Mouse (Mus musculus): ENCODE measurements around the gene Osbpl5.
A peak's percentile ranks its signal among the peaks of the same experiment; 100 is the strongest.

Gene Osbpl5

DNA sequence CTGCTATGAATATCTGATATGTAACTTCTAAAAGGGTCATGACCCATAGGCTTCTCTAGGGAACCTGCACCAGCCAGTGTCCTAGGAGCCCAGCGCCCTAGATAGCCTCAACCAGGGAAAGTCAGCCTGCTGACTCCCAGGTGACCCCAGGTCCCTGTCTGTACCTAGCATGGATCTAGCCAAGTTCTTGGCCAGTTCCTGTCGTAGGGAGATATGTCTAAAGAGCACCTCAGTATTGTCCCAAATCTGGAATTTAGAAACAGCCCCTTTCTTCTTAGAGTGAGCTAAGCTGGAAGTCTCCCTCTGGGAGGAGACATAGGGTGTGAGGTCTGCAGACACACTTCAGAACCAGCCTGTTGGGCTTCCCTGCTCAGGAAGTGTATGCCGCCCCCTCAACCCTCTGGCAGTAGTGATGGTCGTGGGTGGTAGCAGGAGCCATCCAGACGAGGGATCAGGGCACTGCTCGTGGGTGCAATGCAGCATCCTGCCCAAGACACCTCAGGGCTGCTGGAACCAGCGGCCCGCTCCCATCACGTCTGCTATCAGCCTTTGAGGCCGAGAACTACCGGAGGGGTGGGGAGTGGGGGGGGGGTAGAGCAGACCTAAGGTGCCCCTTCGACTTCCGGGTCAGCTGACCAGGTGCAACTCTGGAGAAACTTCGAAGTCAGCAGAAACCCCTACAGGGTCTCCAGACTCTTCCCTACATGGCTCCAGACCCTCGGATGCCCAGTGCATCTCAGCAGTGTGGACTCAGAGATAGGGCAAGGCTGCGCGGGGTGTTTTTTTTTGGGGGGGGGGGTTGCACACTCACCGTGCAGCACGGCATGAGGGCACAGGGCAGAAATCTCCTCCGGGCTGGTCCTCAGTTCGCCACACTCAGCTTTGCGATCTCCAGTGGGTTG is at the start of gene Osbpl5:
TSS of gene Osbpl5 (minus strand) at position 861 of the 902 bp plus-strand sequence.
- DNase-seq = no peak

GRCm38 (mm10) chr7:143805199-143805624 is 48.4 kb upstream of the Osbpl5 start:
- no peak for DNase-seq

GRCm38 (mm10) chr7:143801195-143802065 is 44.6 kb upstream of the Osbpl5 start:
- DNase-seq = no peak

- no peak for DNase-seq
Measured at GRCm38 (mm10) chr7:143800770-143801169, 44.0 kb upstream of the Osbpl5 start.

DNA sequence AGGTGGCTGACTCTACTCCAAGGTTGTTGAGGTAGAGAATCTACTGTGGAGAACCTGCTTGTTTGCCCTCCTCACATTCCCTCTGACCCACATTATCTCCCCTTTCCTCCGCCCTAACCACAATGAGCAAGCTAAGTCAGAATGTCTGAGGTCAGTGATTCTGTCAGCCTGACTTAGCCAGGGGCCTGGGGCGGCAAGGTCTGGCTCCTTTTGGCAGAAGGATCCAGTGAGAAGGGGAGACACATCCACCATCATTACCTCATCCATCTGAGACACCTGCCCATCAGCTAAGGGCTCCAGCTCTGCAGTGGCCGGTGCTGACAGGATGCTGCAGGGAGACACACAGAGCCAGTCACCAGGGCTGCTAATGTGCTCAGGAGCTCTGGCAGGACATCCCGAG is 42.0 kb upstream of the Osbpl5 start:
- no peak for DNase-seq

- DNase-seq = peak; percentile 30 to 40
Measured at GRCm38 (mm10) chr7:143793121-143793520, 36.3 kb upstream of the Osbpl5 start.

DNA sequence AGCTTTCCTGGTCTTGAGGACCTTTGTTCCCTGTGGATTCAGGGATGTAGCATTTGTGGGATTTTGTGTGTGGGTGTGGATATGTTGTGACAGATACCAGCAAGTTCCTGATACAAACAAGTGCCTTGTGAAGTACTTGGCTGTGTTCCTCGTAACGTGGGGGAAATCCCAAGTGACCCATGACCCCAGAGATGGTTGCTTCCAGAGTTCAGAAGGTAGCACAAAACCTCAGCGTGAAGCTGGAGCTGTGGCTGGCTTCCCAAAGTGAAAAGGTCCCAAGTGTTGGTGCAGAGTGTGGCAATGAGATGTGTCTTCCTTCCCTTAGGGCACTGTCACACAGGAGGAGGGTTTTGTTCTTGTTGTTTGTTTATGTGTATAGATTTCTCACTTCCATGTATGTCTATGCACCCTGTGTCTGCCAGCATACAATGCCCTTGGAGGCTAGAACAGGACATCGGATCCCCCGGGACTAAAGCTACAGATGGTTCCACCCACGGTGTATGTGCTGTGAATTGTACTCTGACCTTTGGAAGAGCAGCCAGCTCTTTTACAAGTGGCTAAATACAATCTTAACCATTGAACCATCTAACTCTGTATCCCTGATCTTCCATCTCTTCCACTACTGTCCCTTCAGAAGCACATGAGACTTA is 35.7 kb upstream of the Osbpl5 start:
- DNase-seq = no peak

- DNase-seq = peak; percentile 58 to 64
Measured at GRCm38 (mm10) chr7:143783996-143784829, 27.4 kb upstream of the Osbpl5 start, which contains the start of gene Mrgpre. Gene Mrgpre, minus strand, starts transcription at chr7:143784500.

DNA sequence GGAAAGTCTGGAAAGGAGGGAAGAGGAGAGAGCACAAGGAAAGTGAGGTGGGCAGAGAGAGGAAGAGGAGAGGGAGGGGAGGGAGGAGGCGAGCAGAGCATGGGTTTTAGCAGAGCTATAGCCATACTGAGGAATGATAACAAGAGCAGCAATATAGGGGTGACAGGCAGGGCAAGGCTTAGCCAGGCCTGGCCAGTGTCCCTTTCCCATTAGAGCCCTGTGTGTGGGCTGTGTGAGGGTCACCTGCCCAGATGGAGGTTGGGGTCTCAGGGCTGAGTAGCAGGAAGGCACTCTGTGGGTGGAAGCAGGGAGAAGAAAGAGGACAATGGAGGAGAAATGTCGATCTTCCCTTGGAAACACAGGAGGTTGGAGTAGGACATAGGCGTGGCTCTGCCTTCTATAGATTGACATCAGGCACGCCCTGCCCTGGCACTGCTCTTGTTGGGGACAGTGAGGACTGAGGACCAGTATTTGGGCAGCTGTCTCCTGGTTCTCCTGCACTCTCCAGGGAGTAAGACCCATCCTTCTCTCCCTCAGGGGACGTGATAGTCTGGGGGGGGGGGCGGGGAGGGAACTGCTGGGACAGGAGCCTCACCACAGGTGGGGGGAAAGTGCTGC is 26.7 kb upstream of the Osbpl5 start:
- DNase-seq = no peak

DNA sequence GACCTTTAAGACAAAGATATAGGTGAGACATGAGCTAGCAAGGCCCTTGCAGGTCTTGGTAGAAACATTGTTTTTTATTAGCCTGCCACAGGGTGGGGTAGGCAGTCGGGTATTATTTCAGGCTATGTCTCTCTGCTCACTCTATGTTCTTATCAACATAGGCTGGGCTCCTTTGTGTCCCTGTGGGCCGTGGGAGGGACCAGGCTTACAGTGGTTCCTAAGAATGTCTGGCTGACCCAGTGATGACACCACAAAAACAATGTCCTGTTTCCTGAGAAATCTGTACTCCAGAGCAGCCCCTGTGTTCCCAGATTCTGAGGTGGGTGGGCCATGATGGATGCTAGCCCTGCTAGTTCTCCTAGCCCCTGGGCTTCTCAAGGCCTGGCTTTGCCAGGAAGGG is 20.6 kb upstream of the Osbpl5 start:
- no peak for DNase-seq

DNA sequence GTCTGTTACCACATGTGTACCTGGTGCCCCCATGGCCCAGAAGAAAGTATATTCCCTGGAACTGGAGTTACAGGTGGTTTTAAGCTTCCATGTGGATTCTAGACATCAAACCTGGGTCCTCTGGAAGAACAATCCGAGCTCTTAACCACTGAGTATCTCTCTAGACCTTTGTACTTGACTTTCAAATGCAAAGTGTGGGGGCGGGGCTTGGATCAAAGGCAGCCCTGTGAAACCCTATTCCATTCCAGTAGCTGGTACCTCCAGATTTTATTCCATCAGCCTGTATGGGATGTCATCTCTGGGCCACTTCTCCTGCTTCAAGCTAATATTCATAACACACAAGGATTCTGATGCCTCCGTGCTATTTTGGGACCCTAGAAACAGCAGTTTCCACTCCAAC is 19.4 kb upstream of the Osbpl5 start:
- no peak for DNase-seq

DNA sequence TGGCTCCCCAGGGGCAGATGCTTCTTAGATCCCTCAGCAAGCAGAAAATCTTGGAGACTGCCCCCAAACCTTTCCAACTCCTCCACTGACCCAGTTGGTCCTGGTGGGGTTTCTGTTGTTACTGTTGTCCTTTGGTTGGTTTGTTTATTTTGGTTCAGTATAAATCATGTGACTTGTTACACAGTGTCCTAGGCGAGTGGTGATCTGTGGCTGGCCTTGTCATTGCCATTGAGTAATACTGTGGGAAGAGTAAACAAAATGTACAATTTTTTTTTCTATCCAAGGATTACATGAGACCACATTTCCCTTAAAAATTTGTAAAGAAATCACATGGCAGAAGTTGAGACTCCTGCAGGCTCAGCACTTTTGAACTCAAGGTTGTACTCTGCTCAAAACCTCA is 12.7 kb upstream of the Osbpl5 start:
- DNase-seq = no peak

DNA sequence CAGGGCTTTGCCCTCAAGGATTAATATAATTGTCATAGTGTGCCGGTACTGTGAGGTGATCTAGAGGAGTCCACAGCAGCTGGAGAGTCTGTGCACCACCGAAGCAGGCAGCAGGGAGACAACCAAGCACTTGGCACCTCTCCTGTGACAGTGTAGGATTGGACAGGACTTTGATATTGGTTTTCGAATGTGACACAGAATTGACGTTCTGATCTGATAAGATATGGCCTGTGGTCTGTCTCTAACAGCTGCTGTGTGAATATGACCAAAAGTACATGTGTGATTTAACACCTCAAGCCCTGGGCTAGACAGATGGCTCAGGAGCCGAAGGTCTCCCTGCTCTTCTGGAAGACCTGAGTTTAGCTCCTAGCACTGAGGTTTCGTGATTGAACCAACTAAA is 11.5 kb upstream of the Osbpl5 start:
- no peak for DNase-seq

GRCm38 (mm10) chr7:143766893-143767292 is 10.1 kb upstream of the Osbpl5 start, which contains the start of gene Mrgprg:
Gene Mrgprg, minus strand, starts transcription at chr7:143766993.
- no peak for DNase-seq

- no peak for DNase-seq
Measured at GRCm38 (mm10) chr7:143764876-143765530, 8.2 kb upstream of the Osbpl5 start.

GRCm38 (mm10) chr7:143763794-143764193 is 7.0 kb upstream of the Osbpl5 start:
- DNase-seq = no peak

DNA sequence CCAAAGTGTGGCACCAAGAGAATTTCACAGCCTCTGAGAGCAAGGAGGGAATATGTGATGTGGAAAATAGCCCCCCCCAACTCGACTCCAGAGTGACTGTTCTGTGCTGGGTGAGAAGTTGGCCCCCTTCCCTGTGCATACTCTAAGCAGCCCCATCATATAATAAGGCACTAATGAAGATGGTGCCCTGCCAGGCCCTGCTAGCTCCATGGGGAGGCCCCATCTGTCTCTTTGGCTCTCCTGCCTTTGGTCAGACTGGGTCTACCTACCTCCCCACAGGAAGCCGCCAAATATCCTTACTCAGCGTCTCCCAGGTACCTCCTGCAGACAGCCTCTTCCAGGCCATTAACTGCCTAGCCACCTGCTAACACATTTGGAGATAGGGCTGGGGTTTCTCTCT is 2.2 kb upstream of the Osbpl5 start:
- DNase-seq = no peak

- no peak for DNase-seq
Measured at GRCm38 (mm10) chr7:143757696-143758095, 911 bp upstream of the Osbpl5 start.

DNA sequence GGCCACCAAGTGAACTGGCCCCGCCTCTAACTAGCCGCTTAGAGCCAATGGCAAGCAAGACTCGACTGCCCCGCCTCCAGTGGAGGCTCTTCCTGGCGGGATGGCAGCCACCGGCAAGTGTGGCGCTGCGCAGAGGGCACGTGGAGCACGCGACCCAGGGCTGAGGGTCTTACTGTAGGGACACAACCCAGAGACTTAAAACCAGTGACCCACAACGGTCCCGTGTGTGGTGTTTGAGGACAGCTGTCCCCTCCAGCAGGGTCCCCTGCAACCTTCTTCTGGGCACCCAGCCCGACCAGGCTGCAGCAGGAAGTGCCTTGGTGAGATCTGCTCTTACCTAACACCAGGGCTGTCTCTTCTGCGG is 224 bp upstream of the Osbpl5 start:
- DNase-seq = peak; percentile 82 to 83

DNA sequence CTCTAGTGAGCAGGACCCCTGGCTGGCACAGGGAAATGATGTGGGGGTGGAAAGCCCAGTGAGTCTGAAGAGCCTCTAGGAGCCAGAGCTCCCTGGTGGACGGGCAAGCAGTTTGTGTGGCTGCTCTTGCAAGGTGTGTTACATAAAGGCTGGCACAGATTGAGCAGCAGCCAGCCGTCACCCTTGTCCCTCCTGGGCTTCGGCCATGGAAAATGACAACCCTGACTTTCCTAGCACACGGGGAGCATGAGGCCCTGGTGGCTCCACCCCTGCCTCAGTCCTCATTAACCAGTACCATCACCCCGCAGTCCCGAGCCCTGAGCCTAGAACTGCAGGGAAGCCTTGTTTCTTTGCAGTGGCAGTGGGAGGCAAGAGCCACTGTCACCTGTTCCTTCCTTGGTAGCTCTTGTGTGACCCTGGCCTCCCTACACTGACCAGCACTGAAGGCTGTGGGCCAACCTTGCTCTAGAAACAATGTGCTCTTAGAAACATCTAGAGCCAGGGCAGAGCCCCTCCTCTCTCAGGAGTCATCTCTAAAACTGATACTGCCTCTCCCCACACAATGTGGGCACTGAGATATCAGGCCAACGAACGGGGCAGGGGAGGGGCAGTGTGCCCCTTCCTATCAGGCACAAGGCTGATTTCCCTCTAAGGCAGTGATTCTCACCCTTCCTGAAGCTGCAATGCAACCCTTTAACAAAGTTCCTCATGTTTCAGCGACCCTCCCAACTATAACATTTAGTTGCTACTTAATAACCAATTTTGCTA is 1.2 kb downstream of the Osbpl5 start:
- DNase-seq = no peak

Data from thymus, adult 18-20 months (tissue).